Mouse (Mus musculus) thymus, adult 2 months (tissue): ENCODE results near the gene Bmper. TPM values are rescaled to one million over a fixed set of nuclear protein-coding genes. Genes with fewer than 3 reads are reported as not detected.

Experiments
- DNase-seq: peaks from one replicate; pipeline ENCODE4 v3.0.0; 2021
- H3K27ac ChIP-seq: fragments of 200-500 bp; 2 replicates; pipeline ENCODE4 v1.5.1; 2012; ENCODE audit warnings: low read length, control low read depth; ENCODE audit not compliant: control insufficient read depth, insufficient read depth
- H3K27me3 ChIP-seq: fragments of 200-500 bp; 2 replicates; pipeline ENCODE4 v1.6.1; 2012; ENCODE audit warnings: mild to moderate bottlenecking, low read length, moderate library complexity, mixed read lengths; ENCODE audit not compliant: control insufficient read depth, insufficient read depth
- H3K36me3 ChIP-seq: fragments of 200-500 bp; 2 replicates; pipeline ENCODE4 v1.6.1; 2012; ENCODE audit warnings: mild to moderate bottlenecking, low read length, moderate library complexity; ENCODE audit not compliant: control insufficient read depth, insufficient read depth
- H3K4me1 ChIP-seq: fragments of 200-500 bp; replicated peaks from 2 replicates; pipeline ENCODE4 v1.6.1; 2012; ENCODE audit warnings: low read length; ENCODE audit not compliant: control insufficient read depth, insufficient read depth
- H3K4me3 ChIP-seq: fragments of 200-500 bp; 2 replicates; pipeline ENCODE4 v1.5.1; 2012; ENCODE audit warnings: mild to moderate bottlenecking, low read length, control low read depth, moderate library complexity; ENCODE audit not compliant: control insufficient read depth, insufficient read depth
- CTCF ChIP-seq: fragments of 200-500 bp; IDR thresholded peaks from 2 replicates; pipeline ENCODE4 v1.5.1; 2012; ENCODE audit warnings: mild to moderate bottlenecking, control low read depth, low read length, moderate library complexity, borderline replicate concordance; ENCODE audit not compliant: control insufficient read depth, poor library complexity, insufficient read depth; ENCODE audit errors: extremely low read depth
- POLR2A ChIP-seq: fragments of 200-500 bp; IDR thresholded peaks from 2 replicates; pipeline ENCODE4 v1.6.1; 2012; ENCODE audit warnings: mild to moderate bottlenecking, low read length, control low read depth, moderate library complexity; ENCODE audit not compliant: control insufficient read depth, poor library complexity, insufficient read depth; ENCODE audit errors: extremely low read depth
- WGBS: fragments of 180-500 bp; shearing (Covaris S2); methylation state at CpG from one replicate; pipeline ENCODE4 v1.1.7; 2018; 5-methylcytosine and 5-hydroxymethylcytosine counted together
- polyA plus RNA-seq: library from polyadenylated mRNA; depleted of rRNA; stranded (reverse); fragments of >200 nt; gene quantifications from 2 replicates; pipeline ENCODE4 v1.2.3, GENCODE M21; 2012

Bmper gene
- polyA plus RNA-seq, 1 experiment: 0.40 TPM

DNA sequence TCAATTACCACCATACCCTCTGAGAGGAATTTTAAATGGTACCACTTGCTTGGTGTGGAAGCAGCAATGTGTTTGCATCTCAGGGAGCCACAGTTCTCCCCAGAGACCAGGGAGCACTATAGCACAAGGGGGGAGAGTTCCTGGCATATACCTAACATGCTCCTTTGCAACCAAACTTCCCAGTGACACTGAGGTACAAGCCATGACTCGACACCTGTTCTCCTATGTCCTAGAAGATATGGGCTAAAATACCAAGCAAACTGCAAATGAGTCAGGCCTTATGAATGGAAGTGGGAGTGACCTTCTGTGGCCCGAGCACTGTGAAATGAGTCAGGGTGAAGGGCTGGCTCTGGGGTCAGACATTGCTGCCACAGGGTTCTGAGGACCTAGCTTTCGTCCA is 88.1 kb downstream of the Bmper start:
- Histone ChIP-seq H3K27me3 (no peaks in the 10 kb centered on the region), H3K4me1 (no peaks in the 10 kb centered on the region), H3K36me3 (no peaks in the 10 kb centered on the region), H3K4me3 (no peak overlapping the region), H3K27ac (no peak overlapping the region)
- TF ChIP-seq CTCF: no peak
- no peak for TF ChIP-seq POLR2A
- DNase-seq: no peak
- 91% methylated on average over 3 of the region's 3 CpGs for WGBS

DNA sequence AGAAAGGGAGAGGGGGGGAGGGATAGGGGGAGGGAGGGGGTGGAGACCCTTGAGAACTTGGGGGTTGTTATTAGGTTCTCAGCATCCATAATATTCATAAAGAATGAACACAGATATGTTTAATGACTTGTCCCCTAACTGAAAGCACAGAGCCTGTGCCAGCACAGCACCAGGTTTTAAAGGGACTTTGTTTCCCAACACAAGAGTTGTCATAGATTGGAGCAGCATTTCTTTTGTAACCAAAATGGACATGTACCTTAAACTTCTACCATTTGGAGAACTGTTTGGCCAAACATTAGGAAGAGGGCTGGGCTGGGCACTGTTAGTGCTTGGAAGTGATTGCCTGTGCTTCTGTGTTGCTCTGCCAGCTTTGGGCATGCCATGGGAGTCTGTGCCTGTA is 89.1 kb downstream of the Bmper start:
- no peak overlapping the region for H3K27ac ChIP-seq
- H3K36me3 ChIP-seq: no peaks in the 10 kb centered on the region
- no peaks in the 10 kb centered on the region for H3K27me3 ChIP-seq
- H3K4me1 ChIP-seq: no peaks in the 10 kb centered on the region
- DNase-seq: no peak
- H3K4me3 ChIP-seq: no peak overlapping the region
- TF ChIP-seq CTCF (no peak), POLR2A (no peak)

DNA sequence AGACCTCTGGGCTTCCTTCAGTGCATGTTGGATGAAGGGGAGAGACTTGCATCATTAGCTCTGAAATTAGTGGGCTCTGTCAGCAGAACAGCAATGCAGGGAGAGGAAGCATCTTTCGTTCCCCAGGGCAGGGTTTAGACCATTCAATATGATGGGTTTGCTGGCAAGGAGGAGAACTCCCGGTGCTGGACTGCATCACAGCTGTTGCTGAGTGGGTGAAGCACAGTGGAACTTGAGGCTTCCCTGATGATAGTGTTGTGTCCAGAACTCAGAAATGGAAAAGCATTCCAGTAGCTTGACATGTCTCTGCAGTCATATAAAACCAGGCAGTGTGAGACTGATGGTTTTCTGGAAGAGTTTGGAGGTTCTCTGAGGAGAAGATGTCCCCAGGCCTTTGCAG is 90.0 kb downstream of the Bmper start:
- H3K27ac ChIP-seq: no peak overlapping the region
- H3K4me3 ChIP-seq: no peak overlapping the region
- no peaks in the 10 kb centered on the region for H3K4me1 ChIP-seq
- DNase-seq: no peak
- WGBS: 88% methylated on average over 2 of the region's 2 CpGs
- H3K27me3 ChIP-seq: no peaks in the 10 kb centered on the region
- TF ChIP-seq CTCF: no peak
- no peak for TF ChIP-seq POLR2A
- H3K36me3 ChIP-seq: no peaks in the 10 kb centered on the region

DNA sequence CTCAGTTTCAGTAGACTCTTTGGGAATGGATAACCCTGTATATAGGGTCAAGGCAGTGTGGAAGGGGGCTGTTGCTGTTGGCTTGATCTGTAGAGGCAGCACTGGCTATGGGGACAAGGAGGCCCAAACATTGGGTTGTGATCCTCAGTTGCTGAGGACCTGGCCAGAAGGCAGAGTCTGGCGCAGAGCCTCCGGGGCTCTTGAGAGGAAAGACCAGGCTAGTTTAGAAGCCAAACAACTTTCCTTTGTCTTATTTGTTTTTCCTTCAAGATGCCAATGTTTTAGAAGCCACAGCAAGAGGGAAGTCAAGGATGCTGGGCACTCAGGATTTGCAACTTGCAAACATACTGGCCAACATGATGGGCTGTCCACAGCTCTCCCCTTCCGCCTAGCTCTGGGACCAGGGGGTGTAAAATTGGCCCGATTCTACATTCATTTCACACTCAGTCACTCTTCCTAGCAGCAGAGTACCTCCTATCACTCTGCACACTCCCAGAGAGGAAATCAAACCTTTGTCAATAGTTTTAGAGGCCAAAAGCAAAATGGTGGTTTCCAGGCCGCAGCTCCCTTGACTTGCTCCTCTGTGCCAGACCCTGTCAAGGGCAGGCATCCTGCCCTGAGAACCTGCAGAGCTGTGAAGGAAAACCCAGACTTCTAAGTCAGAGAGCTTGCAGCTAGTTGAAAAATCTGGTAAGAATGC is 92.9 kb downstream of the Bmper start:
- TF ChIP-seq POLR2A: no peak
- TF ChIP-seq CTCF: no peak
- WGBS: 96% methylated on average over 5 of the region's 5 CpGs
- Histone ChIP-seq H3K27ac (no peak overlapping the region), H3K27me3 (no peaks in the 10 kb centered on the region), H3K4me3 (no peak overlapping the region), H3K36me3 (no peaks in the 10 kb centered on the region), H3K4me1 (no peaks in the 10 kb centered on the region)
- no peak for DNase-seq

DNA sequence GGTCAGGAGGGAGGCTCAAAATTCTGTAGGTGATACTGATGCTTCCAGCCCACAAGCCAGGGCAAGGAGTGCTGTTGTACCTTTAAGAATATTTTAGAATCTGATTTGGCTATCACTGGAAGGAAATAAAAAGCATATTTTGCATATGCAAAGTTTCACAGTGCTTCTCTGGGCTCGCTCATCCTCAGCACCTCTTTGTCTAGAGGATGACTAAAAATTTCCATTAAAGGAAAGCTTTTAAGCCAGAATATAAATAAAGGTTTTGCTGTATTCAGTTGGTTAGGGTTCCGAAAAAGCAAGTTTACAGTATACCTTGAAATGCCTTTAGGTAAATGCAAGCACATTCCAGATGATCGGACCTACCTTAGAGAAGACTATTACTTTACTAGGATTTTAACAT is 105.0 kb downstream of the Bmper start:
- 96% methylated on average over 3 of the region's 3 CpGs for WGBS
- H3K27me3 ChIP-seq: no peaks in the 10 kb centered on the region
- no peaks in the 10 kb centered on the region for H3K36me3 ChIP-seq
- no peak for DNase-seq
- H3K4me3 ChIP-seq: no peak overlapping the region
- TF ChIP-seq CTCF: no peak
- TF ChIP-seq POLR2A: no peak
- no peaks in the 10 kb centered on the region for H3K4me1 ChIP-seq
- no peak overlapping the region for H3K27ac ChIP-seq

DNA sequence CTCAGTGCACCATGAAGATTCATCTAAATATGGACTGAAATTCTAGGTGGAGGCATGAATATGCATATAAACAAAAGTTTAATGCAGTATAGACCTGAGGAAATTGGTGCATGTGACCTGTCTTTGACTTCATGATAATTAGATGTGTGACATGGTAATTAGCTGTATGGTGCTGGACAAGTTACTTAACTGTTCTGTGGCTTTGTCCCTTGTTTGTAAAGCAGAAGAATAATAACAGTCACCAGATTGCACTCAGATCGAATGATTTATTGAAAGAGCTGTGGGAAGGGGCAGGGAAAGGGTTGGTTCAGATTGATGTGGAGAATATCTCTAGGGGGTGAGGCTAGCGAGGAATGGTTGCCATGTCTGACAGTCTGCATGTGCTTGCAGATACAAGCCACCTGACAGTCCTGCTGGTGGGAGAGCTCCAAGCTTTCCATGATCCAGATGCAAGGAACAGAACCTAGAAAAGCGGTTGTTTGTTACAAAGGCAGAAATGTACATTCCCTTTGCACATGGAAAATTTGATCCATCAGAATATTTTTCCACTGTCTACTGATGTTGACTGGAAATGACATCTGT is 110.3 kb downstream of the Bmper start:
- no peak for DNase-seq
- TF ChIP-seq POLR2A (no peak), CTCF (no peak)
- Histone ChIP-seq H3K27me3 (no peaks in the 10 kb centered on the region), H3K36me3 (no peaks in the 10 kb centered on the region), H3K4me3 (no peak overlapping the region), H3K4me1 (no peaks in the 10 kb centered on the region), H3K27ac (no peak overlapping the region)
- WGBS: 94% methylated on average over 3 of the region's 3 CpGs

GRCm38 (mm10) chr9:23340551-23340950 is 117.7 kb downstream of the Bmper start:
- no peak overlapping the region for H3K27ac ChIP-seq

More at GRCm38 (mm10) chr9:23340551-23340950, 117.7 kb downstream of the Bmper start:
- Histone ChIP-seq H3K27me3 (no peaks in the 10 kb centered on the region), H3K4me3 (no peak overlapping the region), H3K36me3 (no peaks in the 10 kb centered on the region), H3K4me1 (no peaks in the 10 kb centered on the region)
- DNase-seq: no peak
- TF ChIP-seq CTCF: no peak
- no peak for TF ChIP-seq POLR2A
